Mouse (Mus musculus) heart, embryonic 11.5 days (tissue): ENCODE measurements at regions not wholly inside any gene's neighbourhood (a gene's known extent, or its start where the extent isn't known, plus 50 kb on each side); places are given as distances from the start of the nearest gene placed in this dataset.
A peak's percentile ranks its signal among the peaks of the same experiment; 100 is the strongest.

Source experiments
- ATAC-seq: fragments of 200-750 bp; cut with Nextera tagmentation; replicated peaks from 2 replicates; pipeline ENCODE4 v1.8.0; 2017; ENCODE audit warnings: moderate library complexity; ENCODE audit not compliant: insufficient number of reproducible peaks, low FRiP score, low TSS enrichment
- H3K27ac ChIP-seq: fragments of 300-500 bp; sonication (generic); 2 replicates; pipeline ENCODE4 v1.5.1; 2014; ENCODE audit warnings: mild to moderate bottlenecking, low read depth, low read length
- H3K27me3 ChIP-seq: fragments of 300-500 bp; sonication (generic); 2 replicates; pipeline ENCODE4 v1.6.1; 2014; ENCODE audit warnings: mild to moderate bottlenecking, low read length, mixed read lengths; ENCODE audit not compliant: control insufficient read depth, insufficient read depth
- H3K36me3 ChIP-seq: fragments of 300-500 bp; sonication (generic); 2 replicates; pipeline ENCODE4 v1.6.1; 2014; ENCODE audit warnings: mild to moderate bottlenecking, low read length, moderate library complexity, mixed read lengths; ENCODE audit not compliant: control insufficient read depth, insufficient read depth
- H3K4me1 ChIP-seq: fragments of 300-500 bp; sonication (generic); 2 replicates; pipeline ENCODE4 v1.6.1; 2014; ENCODE audit warnings: low read length; ENCODE audit not compliant: control insufficient read depth, insufficient read depth
- H3K4me2 ChIP-seq: fragments of 300-500 bp; sonication (generic); 2 replicates; pipeline ENCODE4 v1.6.1; 2014; ENCODE audit warnings: mild to moderate bottlenecking, moderate library complexity
- H3K4me3 ChIP-seq: fragments of 300-500 bp; sonication (generic); 2 replicates; pipeline ENCODE4 v1.5.1; 2014; ENCODE audit warnings: low read depth, low read length
- H3K9ac ChIP-seq: fragments of 300-500 bp; sonication (generic); 2 replicates; pipeline ENCODE4 v1.6.1; 2014; ENCODE audit warnings: mild to moderate bottlenecking, low read depth, low read length, moderate library complexity
- H3K9me3 ChIP-seq: fragments of 300-500 bp; sonication (generic); replicated peaks from 2 replicates; pipeline ENCODE4 v1.6.1; 2016; ENCODE audit warnings: low read length; ENCODE audit not compliant: control insufficient read depth
- WGBS: fragments of 180-500 bp; shearing (Covaris S2); extraction: QIAGEN DNeasy Blood & Tissue Kit; methylation state at CpG from one replicate; pipeline ENCODE4 v1.1.7; 2014; ENCODE audit not compliant: insufficient replicate concordance; 5-methylcytosine and 5-hydroxymethylcytosine counted together

DNA sequence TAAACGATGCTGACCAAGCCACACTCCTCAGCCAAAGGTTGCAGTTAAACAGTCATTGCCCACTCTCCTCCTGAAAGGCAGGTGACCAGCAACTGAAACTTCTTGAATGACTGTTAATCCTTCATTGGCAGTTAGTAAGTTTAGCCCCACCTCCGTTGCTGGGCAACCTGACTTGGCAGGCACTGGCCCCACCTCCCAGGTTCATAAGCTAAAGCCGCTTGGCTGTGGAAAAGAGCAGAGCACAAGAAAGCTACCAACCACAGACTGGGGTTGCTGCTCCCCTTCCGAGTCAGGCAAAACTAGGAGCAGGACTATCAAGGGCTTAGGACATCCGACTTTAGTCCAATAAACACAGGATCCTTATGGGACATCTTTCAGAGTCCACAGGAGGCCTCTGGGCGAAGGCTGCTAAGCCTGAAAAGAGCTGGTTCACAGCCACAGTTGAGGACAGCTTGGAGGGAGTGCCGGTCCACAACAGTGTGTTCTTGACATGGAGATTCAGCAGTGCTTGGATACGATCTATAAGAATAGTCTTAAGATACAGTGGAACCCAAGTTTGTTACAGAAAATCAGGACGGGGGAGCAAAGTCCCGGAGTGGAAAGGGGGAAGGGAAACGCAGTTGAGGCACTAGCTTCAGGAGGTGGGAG is 67.7 kb upstream of the Kcnma1 start:
- Histone ChIP-seq H3K4me2 (peak overlapping the region; percentile 55), H3K27ac (no peak overlapping the region), H3K4me1 (peaks cover 2% of the 10 kb centered on the region; the same call in 1 of the 2 replicates), H3K9ac (no peak overlapping the region), H3K9me3 (no peaks in the 10 kb centered on the region), H3K36me3 (no peaks in the 10 kb centered on the region), H3K27me3 (no peaks in the 10 kb centered on the region), H3K4me3 (peak overlapping the region; percentile 18; the same call in 1 of the 2 replicates)
- no peak; the same call in 1 of the 2 replicates for ATAC-seq
- WGBS, result 36% methylated on average over 11 of the region's 11 CpGs

DNA sequence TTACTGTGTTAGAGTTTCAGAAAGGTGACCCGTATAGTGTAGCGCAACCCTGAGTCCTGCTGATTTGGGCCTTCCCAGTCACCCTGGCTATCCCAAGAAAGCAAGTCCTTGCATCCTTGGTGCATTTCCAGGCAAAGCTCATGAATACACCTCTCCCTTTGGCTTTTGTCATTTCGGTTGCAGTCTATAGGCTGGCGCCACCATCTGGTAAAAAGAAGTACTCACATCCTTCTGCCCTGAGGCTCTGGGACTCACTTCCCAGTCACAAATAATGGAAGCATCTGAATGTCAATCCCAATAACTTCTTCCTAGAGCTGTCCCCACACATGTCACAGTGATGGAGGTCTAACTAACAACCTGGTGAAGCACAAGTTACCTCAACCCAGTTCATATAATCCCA is 54.4 kb upstream of the Kcnma1 start:
- Histone ChIP-seq H3K9me3 (no peaks in the 10 kb centered on the region), H3K27me3 (no peaks in the 10 kb centered on the region), H3K27ac (no peak overlapping the region), H3K4me2 (no peak overlapping the region), H3K36me3 (no peaks in the 10 kb centered on the region), H3K4me3 (no peak overlapping the region), H3K4me1 (no peaks in the 10 kb centered on the region; the same call in 1 of the 2 replicates), H3K9ac (no peak overlapping the region)
- no peak for ATAC-seq
- 53% methylated on average over 4 of the region's 4 CpGs for WGBS

DNA sequence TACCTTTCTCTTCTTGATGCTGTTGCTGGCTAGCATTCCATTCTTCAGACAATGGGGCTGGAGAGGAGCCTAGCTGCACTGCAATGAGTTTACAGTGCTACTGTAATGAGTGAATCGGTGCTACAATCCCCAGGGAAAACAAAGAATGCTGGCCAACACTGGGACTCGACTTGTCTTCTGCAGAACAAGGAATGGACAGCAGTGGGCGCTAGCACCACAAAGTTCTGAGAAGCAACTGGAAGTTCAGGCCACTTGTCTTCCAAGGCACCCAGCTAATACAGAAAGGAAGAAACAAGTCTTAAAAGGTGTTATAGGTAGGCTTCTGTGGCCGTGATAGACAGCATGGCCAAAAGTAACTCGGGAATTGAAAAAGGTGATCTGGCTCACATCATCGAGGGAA is 53.4 kb upstream of the Kcnma1 start:
- no peak overlapping the region for H3K4me2 ChIP-seq
- H3K4me3 ChIP-seq, result no peak overlapping the region
- H3K9ac ChIP-seq, result no peak overlapping the region
- H3K4me1 ChIP-seq, result no peaks in the 10 kb centered on the region; the same call in 1 of the 2 replicates
- no peaks in the 10 kb centered on the region for H3K36me3 ChIP-seq
- ATAC-seq, result no peak
- H3K9me3 ChIP-seq, result no peaks in the 10 kb centered on the region
- 36% methylated on average over 6 of the region's 6 CpGs for WGBS
- H3K27ac ChIP-seq, result no peak overlapping the region
- no peaks in the 10 kb centered on the region for H3K27me3 ChIP-seq

DNA sequence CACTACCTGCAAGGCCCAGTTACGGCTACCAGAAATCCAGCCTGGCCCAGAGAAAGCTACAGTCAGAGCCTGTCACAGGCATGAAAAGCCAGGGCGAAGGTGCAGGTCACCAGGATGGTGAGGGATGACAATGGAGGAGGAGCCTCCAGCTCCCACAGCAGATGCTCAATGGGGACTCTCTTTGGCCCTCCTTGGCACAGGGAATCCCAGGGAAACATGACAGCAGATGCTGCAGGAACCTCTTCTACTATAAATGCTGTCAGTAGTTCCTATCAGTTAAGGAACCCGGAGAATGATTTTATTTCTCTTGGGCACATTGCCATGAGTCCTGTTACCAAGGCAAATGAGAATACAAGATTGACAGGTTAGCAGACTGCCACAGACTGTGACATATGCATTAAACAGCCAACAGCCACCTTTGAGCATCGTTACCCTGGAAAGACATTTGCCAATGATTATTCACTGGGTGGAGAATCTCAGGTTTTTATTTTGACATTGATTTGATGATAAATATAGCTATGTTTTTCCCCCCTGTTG is 51.0 kb upstream of the Kcnma1 start:
- H3K27ac ChIP-seq, result no peak overlapping the region
- WGBS, result 69% methylated on average over 4 of the region's 4 CpGs
- no peak overlapping the region for H3K9ac ChIP-seq
- no peaks in the 10 kb centered on the region for H3K4me1 ChIP-seq
- no peak overlapping the region for H3K4me2 ChIP-seq
- no peak overlapping the region for H3K4me3 ChIP-seq
- H3K9me3 ChIP-seq, result no peaks in the 10 kb centered on the region
- no peak for ATAC-seq
- no peaks in the 10 kb centered on the region for H3K36me3 ChIP-seq
- H3K27me3 ChIP-seq, result no peaks in the 10 kb centered on the region
